Comparison of ENCODE assay signal across 21 mouse cellular contexts in genomic region chrX:101063503-101063902, GRCm38 (mm10). TPM values are rescaled to one million over a fixed set of nuclear protein-coding genes. Genes with fewer than 3 reads are reported as not detected.
DNase-seq lines count a peak whose midpoint lies in the region; ATAC-seq lines count a peak whose summit lies in the region.
"Had no signal": no experiment of that assay in that cellular context is flagged by ENCODE, and none has a peak within 500 bp of the region (broad histone marks: within the 10 kb centered on the region; RNA-seq: fewer than 3 reads in every experiment).

No protein-coding gene starts in this region.

- H3K4me3 ChIP-seq in kidney, embryonic 15.5 days (replicated peaks) = no peak overlapping the region
- H3K4me3 ChIP-seq: erythroblast, embryonic 14.5 days; limb, embryonic 13.5 days; midbrain, embryonic 13.5 days; stomach, embryonic 15.5 days had no signal

- H3K4me1 ChIP-seq in kidney, embryonic 15.5 days = no peaks in the 10 kb centered on the region
- H3K4me1 ChIP-seq: limb, embryonic 13.5 days; midbrain, embryonic 13.5 days; stomach, embryonic 15.5 days had no signal

- no peak overlapping the region for H3K27ac ChIP-seq in kidney, embryonic 15.5 days
- H3K27ac ChIP-seq: limb, embryonic 13.5 days; macrophage; midbrain, embryonic 13.5 days; stomach, embryonic 15.5 days had no signal

- intact Hi-C loops in heart, postnatal 14 days (cut with DNase I) = no loop called here

- H3K9me3 ChIP-seq in kidney, embryonic 15.5 days (replicated peaks) = no peaks in the 10 kb centered on the region
- H3K9me3 ChIP-seq: limb, embryonic 13.5 days; midbrain, embryonic 13.5 days; stomach, embryonic 15.5 days had no signal

- WGBS in kidney, embryonic 15.5 days = 76% methylated on average over 2 of the region's 2 CpGs

- no peak for ATAC-seq in kidney, embryonic 15.5 days (replicated peaks; ENCODE audit: low FRiP score)
- ATAC-seq: inflammation-experienced regulatory T-cells, adult 6 months; liver, postnatal 0 days; midbrain, embryonic 13.5 days had no signal

- H3K27me3 ChIP-seq in kidney, embryonic 15.5 days = peaks cover 7% of the 10 kb centered on the region; the same call in 1 of the 2 replicates
- H3K27me3 ChIP-seq: limb, embryonic 13.5 days; midbrain, embryonic 13.5 days; stomach, embryonic 15.5 days had no signal

- H3K9ac ChIP-seq in kidney, embryonic 15.5 days = no peak overlapping the region
- H3K9ac ChIP-seq: limb, embryonic 13.5 days; liver, postnatal 0 days; midbrain, embryonic 13.5 days; stomach, embryonic 15.5 days had no signal

- no peaks in the 10 kb centered on the region for H3K36me3 ChIP-seq in kidney, embryonic 15.5 days
- H3K36me3 ChIP-seq: limb, embryonic 13.5 days; midbrain, embryonic 13.5 days; stomach, embryonic 15.5 days had no signal

- DNase-seq in adrenal gland, adult (ENCODE audit: inconsistent age in 2 of 2, low spot score in 1 of 2) = peak; percentile 14 to 23
- DNase-seq in adrenal gland, postnatal 4 days (ENCODE audit: low spot score in 2 of 2) = no peak
- peak; percentile 3 to 5 for DNase-seq in heart, postnatal 14 days
- no peak for DNase-seq in heart, adult 11 months
- peak; percentile 17 for DNase-seq in 3134 (ENCODE audit: extremely low read depth, insufficient read length, low spot score)
- peak; percentile 20 for DNase-seq in brain, embryonic 18.5 days (ENCODE audit: low read depth, low spot score)
- DNase-seq in ovary, adult 18-20 months (ENCODE audit: low spot score) = no peak
- DNase-seq: heart, postnatal 36 days; liver, postnatal 0 days; thymus, postnatal 14 days had no signal

- H3K4me2 ChIP-seq in kidney, embryonic 15.5 days = no peak overlapping the region
- H3K4me2 ChIP-seq: limb, embryonic 13.5 days; midbrain, embryonic 13.5 days; stomach, embryonic 15.5 days had no signal

RNA-seq across cellular contexts. Expression of gene Tex11, which starts 4.0 kb away (rescaled TPM):
- total RNA-seq in adrenal gland, postnatal 4 days (2021) = under 1 TPM in 1 of 2 experiments, not detected in 1; 0.08 TPM
- under 1 TPM; 0.12 to 0.22 TPM for total RNA-seq in heart, postnatal 14 days (2021)
- polyA plus RNA-seq in kidney, embryonic 15.5 days (2015; fragmentation: Nextera tagmentation; extraction: Ambion mirVana) = 0.06 TPM in 1 of 2 replicates, not detected in the other
- total RNA-seq: gastrocnemius, adult 18-20 months; layer of hippocampus, postnatal 36 days had no signal
- polyA plus RNA-seq: erythroblast, embryonic 14.5 days; kidney, embryonic 16.5 days; limb, embryonic 13.5 days; midbrain, embryonic 13.5 days; small intestine, adult 2 months had no signal

RNA-seq across cellular contexts. Expression of gene Slc7a3, which starts 22.3 kb away (rescaled TPM):
- total RNA-seq in adrenal gland, postnatal 4 days (2021) = 1 to 10 TPM; 1.8 to 2.0 TPM
- under 1 TPM in 1 of 2 experiments, not detected in 1; 0.12 TPM for total RNA-seq in heart, postnatal 14 days (2021)
- 1.7 and 2.1 TPM in 2 replicates for polyA plus RNA-seq in kidney, embryonic 15.5 days (2015; fragmentation: Nextera tagmentation; extraction: Ambion mirVana)
- total RNA-seq: gastrocnemius, adult 18-20 months; heart, postnatal 36 days had no signal
- polyA plus RNA-seq: macrophage had no signal

Comparison
In these comparisons a context has a peak if more than half of its experiments do, and no peak if none do; other contexts are left out.
1. DNase-seq: peak in adrenal gland, adult (2 of 2), heart, postnatal 14 days (2 of 2), 3134 (single experiment) and brain, embryonic 18.5 days (single experiment); none in adrenal gland, postnatal 4 days (0 of 2), heart, adult 11 months (single experiment) and ovary, adult 18-20 months (single experiment).